Comparison of ENCODE assay signal across 8 mouse cellular contexts in genomic region chr11:67921091-67921826, GRCm38 (mm10). TPM values are rescaled to one million over a fixed set of nuclear protein-coding genes. Genes with fewer than 3 reads are reported as not detected.
A peak's percentile ranks its signal among the peaks of the same experiment; 100 is the strongest.
DNase-seq lines count a peak whose midpoint lies in the region; ATAC-seq and TF ChIP-seq lines count a peak whose summit lies in the region.

No protein-coding gene starts in this region.

- no peak for ATAC-seq in liver, embryonic 15.5 days (ENCODE audit: insufficient read depth)
- no peak for ATAC-seq in neural tube, embryonic 12.5 days (ENCODE audit: low FRiP score, low read depth)

- peaks cover 35% of the 10 kb centered on the region for H3K27me3 ChIP-seq in embryonic facial prominence, embryonic 10.5 days (replicated peaks; ENCODE audit: low read depth, poor library complexity, severe bottlenecking)
- no peaks in the 10 kb centered on the region for H3K27me3 ChIP-seq in kidney, adult 2 months (replicated peaks; ENCODE audit: control insufficient read depth, insufficient read depth, low read length)
- peaks cover 47% of the 10 kb centered on the region for H3K27me3 ChIP-seq in liver, embryonic 15.5 days
- peaks cover 27% of the 10 kb centered on the region for H3K27me3 ChIP-seq in neural tube, embryonic 12.5 days (replicated peaks)

- H3K9ac ChIP-seq in liver, embryonic 15.5 days: no peak overlapping the region
- peak overlapping the region; percentile 62 for H3K9ac ChIP-seq in neural tube, embryonic 12.5 days

- H3K4me2 ChIP-seq in liver, embryonic 15.5 days: peak overlapping the region; percentile 77
- peak overlapping the region; percentile 100 for H3K4me2 ChIP-seq in neural tube, embryonic 12.5 days (replicated peaks)

- no peaks in the 10 kb centered on the region for H3K9me3 ChIP-seq in embryonic facial prominence, embryonic 10.5 days
- H3K9me3 ChIP-seq in liver, embryonic 15.5 days (replicated peaks): no peaks in the 10 kb centered on the region
- no peaks in the 10 kb centered on the region for H3K9me3 ChIP-seq in neural tube, embryonic 12.5 days

- 2% methylated on average over 47 of the region's 47 CpGs for WGBS in embryonic facial prominence, embryonic 10.5 days
- 6% methylated on average over 47 of the region's 47 CpGs for WGBS in kidney, adult 2 months
- WGBS in liver, embryonic 15.5 days (ENCODE audit: insufficient replicate concordance): 2% methylated on average over 47 of the region's 47 CpGs
- 2% methylated on average over 47 of the region's 47 CpGs for WGBS in neural tube, embryonic 12.5 days

- peak; percentile 8 to 14 for DNase-seq in layer of hippocampus, postnatal 36 days
- no peak for DNase-seq in layer of hippocampus, adult 9-11 months
- DNase-seq in embryonic facial prominence, embryonic 10.5 days (ENCODE audit: low spot score): peak; percentile 67
- DNase-seq in heart, adult 8-10 months (ENCODE audit: low spot score): peak; percentile 23
- peak; percentile 83 for DNase-seq in kidney, adult 2 months
- no peak for DNase-seq in natural killer cell, adult 2 months (ENCODE audit: low spot score in 2 of 2)

- peaks cover 24% of the 10 kb centered on the region for H3K4me1 ChIP-seq in embryonic facial prominence, embryonic 10.5 days
- H3K4me1 ChIP-seq in kidney, adult 2 months (ENCODE audit: control insufficient read depth, insufficient read depth, low read length): peaks cover 3% of the 10 kb centered on the region; the same call in 1 of the 2 replicates
- peaks cover 14% of the 10 kb centered on the region for H3K4me1 ChIP-seq in liver, embryonic 15.5 days (replicated peaks)
- H3K4me1 ChIP-seq in neural tube, embryonic 12.5 days: peaks cover 11% of the 10 kb centered on the region

- peak overlapping the region; percentile 57 for H3K27ac ChIP-seq in embryonic facial prominence, embryonic 10.5 days (replicated peaks)
- H3K27ac ChIP-seq in kidney, adult 2 months (ENCODE audit: insufficient read depth, low read depth, low read length): peak overlapping the region; percentile 47
- H3K27ac ChIP-seq in liver, embryonic 15.5 days (replicated peaks): no peak overlapping the region
- no peak overlapping the region for H3K27ac ChIP-seq in neural tube, embryonic 12.5 days

- peak overlapping the region; percentile 85 for H3K4me3 ChIP-seq in embryonic facial prominence, embryonic 10.5 days
- H3K4me3 ChIP-seq in kidney, adult 2 months (ENCODE audit: insufficient read depth, low read depth, low read length): peak overlapping the region; percentile 78
- peak overlapping the region; percentile 50 for H3K4me3 ChIP-seq in liver, embryonic 15.5 days (replicated peaks)
- peak overlapping the region; percentile 77 for H3K4me3 ChIP-seq in neural tube, embryonic 12.5 days

- TF ChIP-seq POLR2A in kidney, adult 2 months (IDR thresholded peaks at IDR 0.05; ENCODE audit: low read depth, low read length): no peak

- no peak for TF ChIP-seq CTCF in kidney, adult 2 months (conservative IDR thresholded peaks at IDR 0.05; ENCODE audit: insufficient read depth, insufficient read length, low read depth, low read length)

- no peaks in the 10 kb centered on the region for H3K36me3 ChIP-seq in embryonic facial prominence, embryonic 10.5 days (replicated peaks)
- H3K36me3 ChIP-seq in kidney, adult 2 months (ENCODE audit: control insufficient read depth, insufficient read depth, low read length): no peaks in the 10 kb centered on the region
- H3K36me3 ChIP-seq in liver, embryonic 15.5 days (replicated peaks): no peaks in the 10 kb centered on the region
- H3K36me3 ChIP-seq in neural tube, embryonic 12.5 days: no peaks in the 10 kb centered on the region

RNA-seq across cellular contexts. Expression of gene Usp43, which starts 0.7 kb away (rescaled TPM):
- total RNA-seq in layer of hippocampus, postnatal 36 days (2021): under 1 TPM; 0.28 to 0.77 TPM
- polyA plus RNA-seq in embryonic facial prominence, embryonic 10.5 days (2016; fragmentation: Nextera tagmentation; extraction: Ambion mirVana): 0.80 and 1.2 TPM in 2 replicates
- total RNA-seq in heart, adult 8-10 months (2022): 1 to 10 TPM; 1.0 to 2.0 (median 1.4) TPM
- 3.0 and 3.5 TPM in 2 replicates for polyA plus RNA-seq in kidney, adult 2 months (2012; rRNA removed)
- not detected in 2 replicates for polyA plus RNA-seq in liver, embryonic 15.5 days (2015; fragmentation: Nextera tagmentation; extraction: Ambion mirVana)
- 0.72 and 0.91 TPM in 2 replicates for polyA plus RNA-seq in neural tube, embryonic 12.5 days (2016; fragmentation: Nextera tagmentation; extraction: Ambion mirVana)

RNA-seq across cellular contexts. Expression of gene Cfap52, which starts 44.2 kb away (rescaled TPM):
- 1 to 10 TPM; 1.1 to 1.2 TPM for total RNA-seq in layer of hippocampus, postnatal 36 days (2021)
- 0.34 and 0.55 TPM in 2 replicates for polyA plus RNA-seq in embryonic facial prominence, embryonic 10.5 days (2016; fragmentation: Nextera tagmentation; extraction: Ambion mirVana)
- total RNA-seq in heart, adult 8-10 months (2022): under 1 TPM in 1 of 4 experiments, not detected in 3; 0.32 TPM
- 1.9 and 4.8 TPM in 2 replicates for polyA plus RNA-seq in kidney, adult 2 months (2012; rRNA removed)
- not detected in 2 replicates for polyA plus RNA-seq in liver, embryonic 15.5 days (2015; fragmentation: Nextera tagmentation; extraction: Ambion mirVana)
- 0.81 and 0.86 TPM in 2 replicates for polyA plus RNA-seq in neural tube, embryonic 12.5 days (2016; fragmentation: Nextera tagmentation; extraction: Ambion mirVana)

RNA-seq across cellular contexts. Expression of gene Stx8, which starts 44.7 kb away (rescaled TPM):
- 10 to 100 TPM; 39.3 to 43.9 TPM for total RNA-seq in layer of hippocampus, postnatal 36 days (2021)
- polyA plus RNA-seq in embryonic facial prominence, embryonic 10.5 days (2016; fragmentation: Nextera tagmentation; extraction: Ambion mirVana): 44.7 and 44.8 TPM in 2 replicates
- total RNA-seq in heart, adult 8-10 months (2022): 10 to 100 TPM; 24.6 to 34.0 (median 28.6) TPM
- polyA plus RNA-seq in kidney, adult 2 months (2012; rRNA removed): 6.9 and 10.7 TPM in 2 replicates
- polyA plus RNA-seq in liver, embryonic 15.5 days (2015; fragmentation: Nextera tagmentation; extraction: Ambion mirVana): 17.3 and 20.0 TPM in 2 replicates
- 68.0 and 69.0 TPM in 2 replicates for polyA plus RNA-seq in neural tube, embryonic 12.5 days (2016; fragmentation: Nextera tagmentation; extraction: Ambion mirVana)

Comparison
In these comparisons a context has a peak if more than half of its experiments do, and no peak if none do; other contexts are left out.
1. DNase-seq: peak in layer of hippocampus, postnatal 36 days (2 of 2), embryonic facial prominence, embryonic 10.5 days (single experiment), heart, adult 8-10 months (single experiment) and kidney, adult 2 months (single experiment); none in layer of hippocampus, adult 9-11 months (single experiment) and natural killer cell, adult 2 months (0 of 2).
2. H3K27ac ChIP-seq: peak in embryonic facial prominence, embryonic 10.5 days (single experiment) and kidney, adult 2 months (single experiment); none in liver, embryonic 15.5 days (single experiment) and neural tube, embryonic 12.5 days (single experiment).
3. Peak in every context shown above with its lines, with median percentiles within 50 percentile points of each other: H3K4me3 ChIP-seq.